Mouse (Mus musculus) intestine, postnatal 0 days (tissue): ENCODE results near the gene Foxd3. TPM values are rescaled to one million over a fixed set of nuclear protein-coding genes. Genes with fewer than 3 reads are reported as not detected.

Experiments
- ATAC-seq: fragments of 200-750 bp; cut with Nextera tagmentation; 2 replicates; pipeline ENCODE4 v1.8.0; 2017; ENCODE audit warnings: mild to moderate bottlenecking, moderate TSS enrichment, moderate library complexity
- H3K27ac ChIP-seq: fragments of 300-500 bp; sonication (generic); 2 replicates; pipeline ENCODE4 v1.5.1; 2014; ENCODE audit warnings: mild to moderate bottlenecking, low read depth, low read length, moderate library complexity
- H3K27me3 ChIP-seq: fragments of 300-500 bp; sonication (generic); replicated peaks from 2 replicates; pipeline ENCODE4 v1.6.1; 2014; ENCODE audit warnings: low read length, mixed read lengths; ENCODE audit not compliant: control insufficient read depth, insufficient read depth
- H3K36me3 ChIP-seq: fragments of 300-500 bp; sonication (generic); 2 replicates; pipeline ENCODE4 v1.6.1; 2014; ENCODE audit warnings: mild to moderate bottlenecking, moderate library complexity; ENCODE audit not compliant: control insufficient read depth, insufficient read depth
- H3K4me1 ChIP-seq: fragments of 300-500 bp; sonication (generic); replicated peaks from 2 replicates; pipeline ENCODE4 v1.6.1; 2014; ENCODE audit warnings: antibody characterized with exemption, low read length, mixed read lengths; ENCODE audit not compliant: control insufficient read depth, insufficient read depth
- H3K4me2 ChIP-seq: fragments of 300-500 bp; sonication (generic); replicated peaks from 2 replicates; pipeline ENCODE4 v1.6.1; 2014; ENCODE audit warnings: low read depth, mild to moderate bottlenecking, moderate library complexity
- H3K4me3 ChIP-seq: fragments of 300-500 bp; sonication (generic); 2 replicates; pipeline ENCODE4 v1.5.1; 2014; ENCODE audit warnings: low read depth, low read length
- H3K9ac ChIP-seq: fragments of 300-500 bp; sonication (generic); 2 replicates; pipeline ENCODE4 v1.6.1; 2014; ENCODE audit warnings: mild to moderate bottlenecking, low read depth, low read length
- H3K9me3 ChIP-seq: fragments of 300-500 bp; sonication (generic); 2 replicates; pipeline ENCODE4 v1.6.1; 2016; ENCODE audit warnings: mixed run types; ENCODE audit not compliant: control insufficient read depth
- CTCF ChIP-seq: sonication (generic); IDR thresholded peaks from 2 replicates; pipeline ENCODE4 v1.5.1; 2016; ENCODE audit warnings: low read depth, mild to moderate bottlenecking, control low read depth, antibody characterized with exemption, moderate library complexity
- WGBS: fragments of 180-500 bp; shearing (Covaris S2); extraction: QIAGEN DNeasy Blood & Tissue Kit; methylation state at CpG from one replicate; pipeline ENCODE4 v1.1.7; 2014; 5-methylcytosine and 5-hydroxymethylcytosine counted together
- polyA plus RNA-seq: library from polyadenylated mRNA; unstranded; fragments of >200 nt; fragmentation: Nextera tagmentation; extraction: Ambion mirVana; gene quantifications from 2 replicates; pipeline ENCODE4 v1.2.1, GENCODE M21; 2015

Gene Foxd3
- polyA plus RNA-seq, 1 experiment from 2014 or later = 0.42 TPM

DNA sequence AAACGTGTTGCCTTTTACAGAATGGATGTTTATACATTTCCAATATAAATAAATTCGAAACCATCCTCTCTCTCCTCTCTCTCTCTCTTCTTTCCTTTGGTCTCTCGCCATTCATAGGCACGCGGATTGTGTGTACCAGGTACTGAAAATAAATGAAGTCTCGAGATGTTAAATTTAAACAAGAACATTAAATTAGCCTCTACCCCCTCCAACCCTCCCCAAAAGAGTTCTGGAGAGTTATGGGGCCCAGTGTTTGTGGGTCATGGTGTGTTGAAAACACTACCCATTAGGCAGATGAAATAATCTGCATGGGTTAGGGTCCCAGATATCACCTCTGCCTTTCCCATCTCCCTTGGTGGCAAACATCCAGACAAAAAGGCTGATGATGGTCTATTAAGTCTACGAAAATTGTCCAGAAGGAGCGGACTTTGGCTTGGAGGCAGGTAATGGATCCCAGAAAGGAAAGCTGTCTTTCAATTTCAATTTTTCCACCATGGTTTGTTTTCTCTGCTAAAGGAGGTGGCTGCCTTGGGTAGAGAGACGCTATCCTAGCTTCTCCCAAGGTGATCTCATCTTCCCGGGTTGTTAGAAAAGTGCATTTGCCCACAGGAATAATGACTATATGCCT is 4.2 kb upstream of the Foxd3 start:
- WGBS = 20% methylated on average over 10 of the region's 10 CpGs
- Histone ChIP-seq H3K4me3 (no peak overlapping the region), H3K4me1 (peaks cover 2% of the 10 kb centered on the region; the same call in 1 of the 2 replicates), H3K36me3 (no peaks in the 10 kb centered on the region), H3K9me3 (no peaks in the 10 kb centered on the region), H3K9ac (no peak overlapping the region), H3K27me3 (peaks cover 96% of the 10 kb centered on the region), H3K27ac (no peak overlapping the region), H3K4me2 (no peak overlapping the region)
- no peak for ATAC-seq
- TF ChIP-seq CTCF = no peak

GRCm38 (mm10) chr4:99652576-99653210 is 3.4 kb upstream of the Foxd3 start:
- Histone ChIP-seq H3K4me1 (peaks cover 2% of the 10 kb centered on the region; the same call in 1 of the 2 replicates), H3K4me3 (no peak overlapping the region), H3K36me3 (no peaks in the 10 kb centered on the region), H3K27me3 (peaks cover 100% of the 10 kb centered on the region), H3K9ac (no peak overlapping the region), H3K9me3 (no peaks in the 10 kb centered on the region), H3K27ac (no peak overlapping the region), H3K4me2 (no peak overlapping the region)
- no peak for ATAC-seq
- WGBS = 3% methylated on average over 19 of the region's 19 CpGs
- TF ChIP-seq CTCF = no peak

- no peak for TF ChIP-seq CTCF
- Histone ChIP-seq H3K36me3 (no peaks in the 10 kb centered on the region), H3K27ac (no peak overlapping the region), H3K4me1 (peaks cover 2% of the 10 kb centered on the region; the same call in 1 of the 2 replicates), H3K4me2 (no peak overlapping the region), H3K9me3 (no peaks in the 10 kb centered on the region), H3K27me3 (peaks cover 100% of the 10 kb centered on the region), H3K9ac (no peak overlapping the region), H3K4me3 (0 out of 2 replicates have a peak overlapping the region, but pooled peaks have one; percentile 16)
- WGBS = 1% methylated on average over 25 of the region's 25 CpGs
- ATAC-seq = no peak
Observed at GRCm38 (mm10) chr4:99653216-99653607, 2.9 kb upstream of the Foxd3 start.

GRCm38 (mm10) chr4:99653608-99654221 is 2.4 kb upstream of the Foxd3 start:
- Histone ChIP-seq H3K4me3 (peak overlapping the region; percentile 16; the same call in 1 of the 2 replicates), H3K4me1 (peaks cover 2% of the 10 kb centered on the region; the same call in 1 of the 2 replicates), H3K36me3 (no peaks in the 10 kb centered on the region), H3K27ac (no peak overlapping the region), H3K9me3 (no peaks in the 10 kb centered on the region), H3K4me2 (no peak overlapping the region), H3K9ac (no peak overlapping the region), H3K27me3 (peaks cover 98% of the 10 kb centered on the region)
- no peak for TF ChIP-seq CTCF
- no peak for ATAC-seq
- WGBS = 2% methylated on average over 36 of the region's 36 CpGs

DNA sequence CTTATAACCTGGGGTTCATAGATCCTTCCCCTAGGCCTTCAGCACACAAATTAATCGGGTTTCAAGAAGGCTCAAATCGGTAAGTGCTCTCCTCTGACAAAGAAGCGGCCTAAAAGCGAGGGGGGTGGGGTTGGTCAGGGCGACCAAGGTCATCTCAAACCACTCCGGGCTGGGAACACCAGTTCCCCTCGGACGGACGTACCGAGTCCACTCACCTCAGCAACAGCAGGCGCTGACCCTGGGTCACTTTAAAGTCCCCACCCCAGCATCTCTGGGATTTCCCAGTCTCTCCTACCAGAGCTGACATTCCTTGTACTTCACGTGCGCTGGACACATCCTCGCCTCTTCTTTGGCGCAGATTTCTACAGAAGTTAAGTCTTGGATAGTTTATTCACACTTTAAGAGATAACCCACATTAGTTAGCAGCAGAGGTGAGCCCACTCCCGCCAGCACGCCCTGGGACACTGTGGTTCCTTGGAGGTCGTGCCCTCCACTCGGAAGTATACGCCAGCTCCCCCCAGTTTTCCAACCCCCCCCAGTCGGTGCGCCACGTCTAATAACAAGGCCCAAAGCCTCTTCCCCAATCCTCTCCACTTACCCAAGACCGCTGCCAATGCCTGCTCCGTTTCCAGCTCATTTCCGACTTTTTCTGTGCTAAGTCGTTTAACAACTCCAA is 1.3 kb upstream of the Foxd3 start:
- H3K36me3 ChIP-seq = no peaks in the 10 kb centered on the region
- no peaks in the 10 kb centered on the region for H3K9me3 ChIP-seq
- H3K9ac ChIP-seq = no peak overlapping the region
- TF ChIP-seq CTCF = no peak
- H3K4me3 ChIP-seq = no peak overlapping the region
- 4% methylated on average over 27 of the region's 27 CpGs for WGBS
- ATAC-seq = no peak
- H3K4me1 ChIP-seq = peaks cover 2% of the 10 kb centered on the region; the same call in 1 of the 2 replicates
- no peak overlapping the region for H3K4me2 ChIP-seq
- no peak overlapping the region for H3K27ac ChIP-seq
- peaks cover 97% of the 10 kb centered on the region for H3K27me3 ChIP-seq
